Mouse (Mus musculus): Measurements from ENCODE around the gene Abhd17a. TPM values are rescaled to one million over a fixed set of nuclear protein-coding genes. Genes with fewer than 3 reads are reported as not detected.

Gene Abhd17a
- polyA plus RNA-seq (2021), result 74.3 TPM

GRCm38 (mm10) chr10:80589879-80590854, at the start of gene Abhd17a:
Gene Abhd17a (minus strand): TSS chr10:80590341.
- DNase-seq (ENCODE audit: low read depth, low spot score), result peak; percentile 86
- ATAC-seq, result peak; percentile 83
- no peak for TF ChIP-seq CTCF (IDR thresholded peaks at IDR 0.05)
- POLR2A ChIA-PET, result interaction anchor here (0.9 to 1.6 kb wide), 4 partner anchors 10 to 14 kb away, joined by 3 to 5 read pairs (median 4); no protein-coding TSS in a partner anchor
- H3K27me3 ChIP-seq, result no peaks in the 10 kb centered on the region
- in situ Hi-C loops (cut with MboI; ENCODE audit: low pct_unique_long_range_greater_than_20kb), result no loop called here
- CTCF ChIA-PET, result interaction anchor here (3.6 kb wide), 1 partner anchor 11 kb away, joined by 21 read pairs; no protein-coding TSS in a partner anchor

DNA sequence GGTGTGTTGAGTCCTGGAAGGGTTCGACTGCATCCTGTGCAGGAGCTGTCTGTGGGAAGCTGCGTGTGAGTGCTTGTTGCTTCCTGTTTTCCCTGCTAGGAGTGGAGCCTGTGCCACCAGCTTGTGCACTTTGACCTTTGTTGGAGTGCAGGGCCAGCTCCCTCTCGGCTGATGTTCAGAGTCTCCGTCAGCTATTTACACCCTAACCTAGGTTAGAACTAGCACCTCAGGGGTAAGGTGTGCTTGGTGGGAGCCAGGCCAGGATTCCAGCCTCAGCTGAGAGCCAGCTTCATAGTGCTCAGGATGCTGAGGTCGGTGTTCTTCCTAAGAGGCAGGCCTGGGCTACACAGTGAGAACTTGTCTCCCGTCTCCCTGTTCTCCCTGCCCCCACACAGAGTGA, 45.2 kb upstream of the Abhd17a start:
- CTCF ChIA-PET, result interaction anchor here (0.8 kb wide), 1 partner anchor 16 kb away, joined by 3 read pairs; no protein-coding TSS in a partner anchor
- DNase-seq (ENCODE audit: low read depth, low spot score) (no peak), ATAC-seq (no peak)
- H3K27me3 ChIP-seq, result no peaks in the 10 kb centered on the region
- in situ Hi-C loops (cut with MboI; ENCODE audit: low pct_unique_long_range_greater_than_20kb), result no loop called here
- POLR2A ChIA-PET, result no interaction called here
- no peak for TF ChIP-seq CTCF (IDR thresholded peaks at IDR 0.05)

- DNase-seq (ENCODE audit: low read depth, low spot score) (no peak), ATAC-seq (no peak)
- H3K27me3 ChIP-seq, result no peaks in the 10 kb centered on the region
- ChIA-PET CTCF (no interaction called here), POLR2A (no interaction called here)
- in situ Hi-C loops (cut with MboI; ENCODE audit: low pct_unique_long_range_greater_than_20kb), result no loop called here
- TF ChIP-seq CTCF (IDR thresholded peaks at IDR 0.05), result no peak
Observed at GRCm38 (mm10) chr10:80628925-80629324, 38.8 kb upstream of the Abhd17a start.

- ATAC-seq (no peak), DNase-seq (ENCODE audit: low read depth, low spot score) (no peak)
- in situ Hi-C loops (cut with MboI; ENCODE audit: low pct_unique_long_range_greater_than_20kb), result no loop called here
- no peaks in the 10 kb centered on the region for H3K27me3 ChIP-seq
- no peak for TF ChIP-seq CTCF (IDR thresholded peaks at IDR 0.05)
- CTCF ChIA-PET, result no interaction called here
- POLR2A ChIA-PET, result interaction anchor here (0.9 kb wide), 1 partner anchor 11 kb away, joined by 3 read pairs; no protein-coding TSS in a partner anchor
Observed at GRCm38 (mm10) chr10:80627685-80628084, 37.5 kb upstream of the Abhd17a start.

DNA sequence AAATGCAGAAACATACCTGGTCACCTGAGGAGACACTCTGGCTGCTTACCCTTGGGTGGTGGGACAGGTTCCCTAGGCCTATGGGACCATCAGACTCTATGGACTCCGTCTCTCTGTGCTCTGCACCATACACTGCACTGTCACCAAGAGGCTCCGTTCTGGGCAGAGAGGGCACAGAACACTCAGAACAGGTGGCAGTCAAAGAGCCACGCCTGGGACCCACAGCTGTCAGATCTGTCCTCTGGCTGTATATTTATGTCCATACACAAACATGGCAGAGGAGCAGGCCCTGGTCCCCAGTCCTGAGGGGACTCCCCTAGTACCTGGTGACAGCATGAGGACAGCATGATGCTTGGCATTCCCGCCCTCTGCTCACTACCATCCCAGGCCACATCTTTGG, 35.6 kb upstream of the Abhd17a start:
- ATAC-seq (no peak), DNase-seq (ENCODE audit: low read depth, low spot score) (no peak)
- in situ Hi-C loops (cut with MboI; ENCODE audit: low pct_unique_long_range_greater_than_20kb), result no loop called here
- TF ChIP-seq CTCF (IDR thresholded peaks at IDR 0.05), result no peak
- ChIA-PET POLR2A (no interaction called here), CTCF (interaction anchor here (1.1 to 1.8 kb wide), 2 partner anchors 28 to 46 kb away, joined by 3 to 6 read pairs; no protein-coding TSS in a partner anchor)
- no peaks in the 10 kb centered on the region for H3K27me3 ChIP-seq

- CTCF ChIA-PET, result interaction anchor here (0.7 to 1.7 kb wide), 2 partner anchors 29 to 61 kb away, joined by 4 read pairs; no protein-coding TSS in a partner anchor
Observed at GRCm38 (mm10) chr10:80623457-80624191, 33.5 kb upstream of the Abhd17a start.

GRCm38 (mm10) chr10:80622661-80623456, 32.7 kb upstream of the Abhd17a start, which contains the start of gene Csnk1g2:
Gene Csnk1g2 (plus strand): TSS chr10:80622838.
- CTCF ChIA-PET, result interaction anchor here (0.7 to 1.7 kb wide), 5 partner anchors 30 to 61 kb away, joined by 3 to 4 read pairs (median 4); no protein-coding TSS in a partner anchor
- no peak for ATAC-seq
- in situ Hi-C loops (cut with MboI; ENCODE audit: low pct_unique_long_range_greater_than_20kb), result no loop called here
- no peak for TF ChIP-seq CTCF (IDR thresholded peaks at IDR 0.05)
- no peaks in the 10 kb centered on the region for H3K27me3 ChIP-seq
- no peak for DNase-seq (ENCODE audit: low read depth, low spot score)
- POLR2A ChIA-PET, result interaction anchor here (0.7 to 2.5 kb wide), 6 partner anchors 27 to 91 kb away, joined by 3 to 9 read pairs (median 4); no protein-coding TSS in a partner anchor

More at GRCm38 (mm10) chr10:80623457-80624191, 33.5 kb upstream of the Abhd17a start:
- TF ChIP-seq CTCF (IDR thresholded peaks at IDR 0.05), result no peak
- DNase-seq (ENCODE audit: low read depth, low spot score), result no peak
- H3K27me3 ChIP-seq, result no peaks in the 10 kb centered on the region
- in situ Hi-C loops (cut with MboI; ENCODE audit: low pct_unique_long_range_greater_than_20kb), result no loop called here
- no peak for ATAC-seq
- POLR2A ChIA-PET, result interaction anchor here (0.7 to 2.5 kb wide), 5 partner anchors 27 to 53 kb away, joined by 3 to 9 read pairs (median 4); no protein-coding TSS in a partner anchor

- in situ Hi-C loops (cut with MboI; ENCODE audit: low pct_unique_long_range_greater_than_20kb), result no loop called here
- peak; percentile 69 for ATAC-seq
- ChIA-PET POLR2A (interaction anchor here (0.9 to 2.5 kb wide), 4 partner anchors 32 to 92 kb away, joined by 3 to 9 read pairs (median 4); no protein-coding TSS in a partner anchor), CTCF (interaction anchor here (0.8 to 1.6 kb wide), 3 partner anchors 31 to 44 kb away, joined by 3 to 4 read pairs (median 3); no protein-coding TSS in a partner anchor)
- no peak for TF ChIP-seq CTCF (IDR thresholded peaks at IDR 0.05)
- no peaks in the 10 kb centered on the region for H3K27me3 ChIP-seq
- peak; percentile 99 for DNase-seq (ENCODE audit: low read depth, low spot score)
Observed at GRCm38 (mm10) chr10:80621940-80622660, 32.0 kb upstream of the Abhd17a start.

GRCm38 (mm10) chr10:80621690-80621939, 31.5 kb upstream of the Abhd17a start:
- CTCF ChIA-PET, result interaction anchor here (1.0 to 1.6 kb wide), 2 partner anchors 31 to 44 kb away, joined by 3 to 4 read pairs; no protein-coding TSS in a partner anchor
- in situ Hi-C loops (cut with MboI; ENCODE audit: low pct_unique_long_range_greater_than_20kb), result no loop called here
- DNase-seq (ENCODE audit: low read depth, low spot score) (no peak), ATAC-seq (no peak)
- POLR2A ChIA-PET, result interaction anchor here (2.5 kb wide), 1 partner anchor 33 kb away, joined by 9 read pairs; no protein-coding TSS in a partner anchor
- no peaks in the 10 kb centered on the region for H3K27me3 ChIP-seq
- TF ChIP-seq CTCF (IDR thresholded peaks at IDR 0.05), result no peak
